Mouse (Mus musculus) macrophage (primary cell): ENCODE measurements around the gene Klhl25. TPM values are rescaled to one million over a fixed set of nuclear protein-coding genes. Genes with fewer than 3 reads are reported as not detected.

Experiments
- H3K27ac ChIP-seq: fragments of 350-480 bp; formaldehyde crosslinking; 2 replicates; pipeline ENCODE4 v1.9.0; 2021
- H3K36me3 ChIP-seq: fragments of 350-480 bp; formaldehyde crosslinking; 2 replicates; pipeline ENCODE4 v1.9.0; 2021; ENCODE audit errors: inconsistent target
- H3K4me3 ChIP-seq: fragments of 350-480 bp; formaldehyde crosslinking; 2 replicates; pipeline ENCODE4 v1.9.0; 2021; ENCODE audit errors: inconsistent target
- H3K79me2 ChIP-seq: fragments of 350-480 bp; formaldehyde crosslinking; 2 replicates; pipeline ENCODE4 v1.9.0; 2021; ENCODE audit errors: inconsistent target
- WGBS: methylation state at CpG from one replicate; pipeline ENCODE4 v1.1.7; 2026; ENCODE audit warnings: inconsistent platforms; ENCODE audit not compliant: missing documents; 5-methylcytosine and 5-hydroxymethylcytosine counted together
- polyA plus RNA-seq: library from polyadenylated mRNA; stranded (reverse); fragments of 250-400 nt; gene quantifications from 3 replicates; pipeline ENCODE4 v1.2.4, GENCODE M21; 2018; ENCODE audit warnings: inconsistent platforms
- total RNA-seq, 78 experiments: library from RNA; depleted of rRNA; stranded (reverse); fragments of 250-400 nt; gene quantifications; 1 replicate in 9 of 78; 2 replicates in 24 of 78; 3 replicates in 43 of 78; 4 replicates in 2 of 78; pipeline ENCODE4 v1.2.4; 2018; ENCODE audit warnings: inconsistent platforms in 56 of 78

Klhl25 gene
- 100 to 1,000 TPM in 5 of 26 experiments, 10 to 100 TPM in 18, 1 to 10 TPM in 3; 7.8 to 337 (median 23.7) TPM for total RNA-seq (2018; cell fraction: chromatin; rRNA removed)
- total RNA-seq (2018; cell fraction: cytosol; rRNA removed) = 10 to 100 TPM in 15 of 26 experiments, 1 to 10 TPM in 11; 6.3 to 85.8 (median 10.7) TPM
- 100 to 1,000 TPM in 5 of 26 experiments, 10 to 100 TPM in 20, 1 to 10 TPM in 1; 5.2 to 194 (median 24.0) TPM for total RNA-seq (2018; cell fraction: nucleus; rRNA removed)
- polyA plus RNA-seq = 4.5 to 9.8 TPM (median 9.4 TPM) in 3 replicates

DNA sequence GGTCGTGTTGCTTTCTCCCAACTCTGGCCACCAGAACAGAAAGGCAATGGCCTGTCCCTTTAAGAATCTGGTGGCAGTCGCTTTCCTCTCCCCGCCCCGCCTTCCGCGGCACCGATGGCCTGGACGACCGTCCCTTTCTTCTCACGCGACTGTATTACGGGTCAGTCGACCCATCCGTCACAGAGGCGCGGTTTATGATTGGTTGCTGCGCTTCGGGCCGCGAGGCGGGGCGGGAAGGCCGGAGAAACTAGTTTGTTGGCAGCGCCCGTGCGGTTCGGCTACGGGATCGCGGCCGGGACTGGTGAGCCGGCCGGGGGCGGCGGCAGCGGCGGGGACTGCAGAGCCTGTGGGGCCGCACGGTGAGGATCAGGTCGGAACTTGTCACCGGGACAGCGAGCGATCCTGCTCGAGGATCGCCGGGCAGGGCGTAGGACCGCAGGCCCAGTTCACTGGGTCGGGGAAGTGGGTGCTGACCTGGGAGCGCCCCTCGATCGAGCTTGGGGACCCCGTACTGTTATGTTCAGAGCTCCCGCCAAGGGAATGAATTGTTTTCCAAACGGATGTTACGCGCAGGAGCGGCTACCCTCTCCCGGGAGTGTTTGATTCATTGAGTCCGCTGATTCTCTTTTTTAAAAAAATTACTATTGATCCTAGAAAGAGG is at the start of gene Klhl25:
Gene Klhl25 (plus strand): TSS at position 196 of the 661 bp plus-strand sequence.
- WGBS = under 1% methylated on average over 59 of the region's 60 CpGs
- H3K27ac ChIP-seq = peak within 1 kb of the TSS; percentile 51

DNA sequence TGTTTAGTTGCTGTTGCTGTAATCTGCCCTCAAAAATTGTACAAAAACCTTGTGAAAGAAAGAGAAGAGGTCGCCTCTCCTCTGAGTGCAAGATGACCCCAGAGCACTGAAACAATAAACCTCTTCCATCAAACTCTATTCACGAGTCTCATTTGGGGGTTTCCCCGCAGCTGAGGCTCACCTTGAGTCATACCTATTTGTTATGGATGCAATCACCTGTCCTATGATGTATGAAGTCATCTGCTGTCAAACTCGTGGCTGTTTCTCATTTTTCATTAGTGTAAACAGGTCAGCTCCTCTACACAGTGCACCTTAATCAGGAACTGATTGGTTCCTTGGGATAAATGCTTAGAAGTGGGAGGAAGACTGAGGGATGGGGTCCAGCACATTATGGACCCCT is 47.6 kb upstream of the Klhl25 start:
- no peaks in the 10 kb centered on the region for H3K79me2 ChIP-seq
- no peaks in the 10 kb centered on the region for H3K36me3 ChIP-seq
- no peak overlapping the region for H3K4me3 ChIP-seq
- 91% methylated on average over 4 of the region's 4 CpGs for WGBS
- H3K27ac ChIP-seq = no peak overlapping the region

More for the DNA sequence above, at the start of gene Klhl25:
- peak within 1 kb of the TSS; percentile 89 for H3K4me3 ChIP-seq
- H3K79me2 ChIP-seq = peaks cover 44% of the 10 kb centered on the region
- H3K36me3 ChIP-seq = no peaks in the 10 kb centered on the region; the same call in 1 of the 2 replicates

DNA sequence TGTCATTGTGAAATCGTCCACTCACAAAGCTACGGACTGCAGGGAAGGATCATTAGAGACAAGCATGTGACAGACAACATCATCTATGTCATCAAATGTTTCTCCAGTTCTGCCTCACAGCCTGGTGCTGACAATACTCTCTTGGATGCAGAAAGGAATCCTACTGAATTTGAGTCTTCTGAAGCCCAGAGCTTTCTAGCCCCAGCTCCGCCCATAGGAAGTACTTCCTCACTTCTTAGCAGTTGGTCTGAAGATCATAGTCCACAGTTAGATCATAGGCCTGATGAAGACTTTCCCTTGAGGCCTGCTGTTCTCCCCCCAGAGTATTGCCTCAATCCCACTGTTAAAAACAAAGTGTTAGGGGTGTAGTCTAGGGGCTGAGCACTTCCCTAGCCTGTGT is 47.1 kb upstream of the Klhl25 start:
- no peak overlapping the region for H3K27ac ChIP-seq
- no peaks in the 10 kb centered on the region for H3K36me3 ChIP-seq
- WGBS = 97% methylated on average over 3 of the region's 3 CpGs
- no peaks in the 10 kb centered on the region for H3K79me2 ChIP-seq
- H3K4me3 ChIP-seq = no peak overlapping the region

GRCm38 (mm10) chr7:75801621-75802358 is 46.3 kb upstream of the Klhl25 start:
- Histone ChIP-seq H3K79me2 (no peaks in the 10 kb centered on the region), H3K36me3 (no peaks in the 10 kb centered on the region), H3K4me3 (no peak overlapping the region), H3K27ac (no peak overlapping the region)
- WGBS = 100% methylated on average over 4 of the region's 5 CpGs

DNA sequence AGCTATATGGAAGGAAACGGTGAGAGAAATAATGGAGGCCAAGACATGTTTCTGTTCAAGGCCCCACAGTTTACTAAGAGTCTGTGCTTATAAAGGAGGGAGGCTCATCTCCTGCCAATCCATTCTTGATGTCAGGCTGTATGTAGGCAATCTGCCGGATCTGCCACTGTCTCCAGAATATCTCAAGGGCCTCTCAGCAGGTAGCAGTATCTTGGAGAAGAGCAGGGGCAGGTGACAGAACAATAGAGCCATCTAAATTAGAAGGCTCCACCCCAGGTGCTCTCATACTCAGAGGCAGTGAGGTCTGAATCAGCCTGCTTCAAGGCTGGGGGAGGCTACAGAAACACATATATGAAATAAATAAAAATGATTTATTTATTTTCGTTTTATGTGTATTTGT is 45.2 kb upstream of the Klhl25 start:
- Histone ChIP-seq H3K4me3 (no peak overlapping the region), H3K79me2 (no peaks in the 10 kb centered on the region), H3K36me3 (no peaks in the 10 kb centered on the region), H3K27ac (no peak overlapping the region)
- 88% methylated on average over 2 of the region's 3 CpGs for WGBS

GRCm38 (mm10) chr7:75806161-75806560 is 41.9 kb upstream of the Klhl25 start:
- WGBS = 97% methylated on average over 4 of the region's 4 CpGs
- Histone ChIP-seq H3K27ac (no peak overlapping the region), H3K4me3 (no peak overlapping the region), H3K36me3 (no peaks in the 10 kb centered on the region), H3K79me2 (no peaks in the 10 kb centered on the region)

GRCm38 (mm10) chr7:75806711-75807110 is 41.4 kb upstream of the Klhl25 start:
- H3K27ac ChIP-seq = no peak overlapping the region
- no peaks in the 10 kb centered on the region for H3K79me2 ChIP-seq
- WGBS = 42% methylated on average over 4 of the region's 4 CpGs
- no peaks in the 10 kb centered on the region for H3K36me3 ChIP-seq
- H3K4me3 ChIP-seq = no peak overlapping the region

DNA sequence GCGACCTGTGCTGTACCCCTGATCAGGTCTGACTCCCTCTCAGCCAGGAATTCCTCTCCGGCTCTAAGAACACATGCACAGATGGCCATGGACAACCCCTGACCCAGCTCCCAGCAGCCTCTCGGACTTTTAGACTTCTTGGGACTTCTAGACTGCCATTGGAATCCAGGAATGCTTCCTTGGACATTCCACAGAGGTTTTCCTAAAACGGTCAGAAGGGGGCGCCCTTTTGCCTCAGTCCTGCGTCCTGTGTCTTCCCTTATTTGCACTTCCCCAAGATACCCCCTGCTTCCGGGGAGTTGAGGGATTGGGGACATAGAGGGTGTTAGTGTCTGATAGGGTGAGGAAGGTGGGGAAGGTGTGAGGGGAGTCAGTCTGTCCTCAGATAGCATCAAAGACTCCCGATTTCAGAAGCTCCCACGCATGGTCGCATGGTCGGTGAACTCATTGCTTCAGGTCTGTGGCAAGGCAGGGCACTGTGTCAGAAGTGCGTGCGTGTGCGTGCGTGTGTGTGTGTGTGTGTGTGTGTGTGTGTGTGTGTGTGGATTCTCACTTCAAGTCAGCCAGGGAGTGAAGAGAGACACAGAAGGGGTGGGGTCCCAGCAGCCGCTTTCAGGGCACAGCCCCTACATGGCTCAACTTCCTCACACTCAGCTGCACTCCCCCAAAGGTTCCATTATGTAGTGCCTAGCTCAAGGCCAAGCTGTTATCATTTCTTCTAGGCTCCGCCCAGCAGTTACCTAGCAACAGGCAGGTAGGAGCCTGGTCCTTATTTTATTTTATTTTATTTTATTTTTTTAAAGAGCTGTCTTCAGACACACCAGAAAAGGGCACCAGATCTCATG is 40.4 kb upstream of the Klhl25 start:
- Histone ChIP-seq H3K36me3 (no peaks in the 10 kb centered on the region), H3K27ac (no peak overlapping the region), H3K79me2 (no peaks in the 10 kb centered on the region), H3K4me3 (no peak overlapping the region)
- WGBS = 87% methylated on average over 17 of the region's 17 CpGs

- no peak overlapping the region for H3K27ac ChIP-seq
- no peaks in the 10 kb centered on the region for H3K36me3 ChIP-seq
- WGBS = 88% methylated on average over 7 of the region's 7 CpGs
- H3K79me2 ChIP-seq = no peaks in the 10 kb centered on the region
- no peak overlapping the region for H3K4me3 ChIP-seq
Measured at GRCm38 (mm10) chr7:75820687-75821086, 27.4 kb upstream of the Klhl25 start.

DNA sequence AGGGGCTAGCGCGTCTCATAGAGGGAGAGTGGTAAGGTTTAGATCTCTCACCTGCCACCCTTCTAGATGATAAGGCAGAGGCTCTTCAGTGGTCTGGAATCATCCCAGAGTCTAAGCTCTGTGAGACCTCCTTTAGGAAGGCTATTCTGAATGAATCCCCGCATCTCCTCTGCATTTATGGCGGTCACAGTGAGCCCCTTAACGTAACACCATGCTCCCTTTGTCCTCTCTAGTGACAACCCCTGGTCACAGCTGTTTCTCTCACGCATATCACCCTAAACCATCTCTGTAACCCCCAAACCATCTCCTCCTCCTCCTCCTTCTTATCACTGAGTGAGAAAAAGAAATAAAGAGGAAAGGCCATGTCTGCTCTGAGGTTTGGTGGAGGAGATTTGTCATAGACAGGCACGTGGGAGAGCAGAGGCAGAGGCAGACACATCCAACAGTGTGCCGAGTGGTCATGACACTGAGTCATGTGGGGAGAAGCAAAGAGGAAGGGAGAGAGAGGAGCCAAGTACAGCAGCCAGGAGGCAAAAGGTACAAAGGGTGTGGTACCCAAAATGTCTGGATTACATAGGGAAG is 25.9 kb upstream of the Klhl25 start:
- WGBS = 70% methylated on average over 8 of the region's 8 CpGs
- Histone ChIP-seq H3K4me3 (no peak overlapping the region), H3K27ac (peak overlapping the region; percentile 58)

DNA sequence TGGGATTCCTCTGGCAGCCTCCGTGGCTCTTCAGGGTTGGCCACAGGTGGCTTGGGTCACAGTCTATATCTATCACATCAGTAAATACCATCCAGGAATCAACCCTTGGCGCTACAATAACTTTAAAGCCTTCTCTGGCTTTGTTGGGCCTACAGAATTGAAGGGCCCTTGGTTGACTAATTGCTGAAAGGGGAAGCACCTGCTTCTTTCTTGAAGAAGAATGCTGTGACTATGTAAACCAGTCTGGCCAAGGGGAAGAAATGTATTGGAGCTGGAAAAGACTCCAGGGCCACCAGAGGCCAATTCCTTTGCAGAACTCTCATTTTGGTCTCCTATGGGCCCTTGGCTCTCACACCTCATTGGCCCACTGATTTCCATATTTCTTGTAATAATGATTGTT is 25.0 kb upstream of the Klhl25 start:
- H3K36me3 ChIP-seq = no peaks in the 10 kb centered on the region
- H3K79me2 ChIP-seq = no peaks in the 10 kb centered on the region
- H3K4me3 ChIP-seq = no peak overlapping the region
- 95% methylated on average over 2 of the region's 2 CpGs for WGBS
- peak overlapping the region; percentile 58 for H3K27ac ChIP-seq

More for the DNA sequence above, 25.9 kb upstream of the Klhl25 start:
- Histone ChIP-seq H3K79me2 (no peaks in the 10 kb centered on the region), H3K36me3 (no peaks in the 10 kb centered on the region)

- Histone ChIP-seq H3K36me3 (no peaks in the 10 kb centered on the region), H3K4me3 (no peak overlapping the region), H3K27ac (no peak overlapping the region), H3K79me2 (no peaks in the 10 kb centered on the region)
- 98% methylated on average over 3 of the region's 4 CpGs for WGBS
Measured at GRCm38 (mm10) chr7:75826360-75827103, 21.6 kb upstream of the Klhl25 start.

DNA sequence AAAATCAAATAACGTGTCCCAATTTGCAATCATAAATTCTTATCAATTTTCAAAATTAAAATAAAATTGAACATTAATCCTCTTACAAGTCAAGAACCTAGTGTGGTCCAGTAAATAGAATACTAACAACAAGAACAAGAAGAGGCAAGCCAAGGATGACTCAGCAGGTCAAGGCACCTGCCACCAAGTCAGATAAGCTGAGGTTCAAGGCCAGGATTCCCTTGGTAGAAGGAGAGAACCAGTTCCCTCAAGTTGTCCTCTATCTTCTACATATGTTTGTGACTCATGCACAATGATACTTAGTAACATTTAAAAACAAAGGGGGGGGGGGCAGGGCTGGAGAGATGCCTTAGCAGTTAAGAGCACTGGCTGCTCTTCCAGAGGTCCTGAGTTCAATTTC is 20.8 kb upstream of the Klhl25 start:
- Histone ChIP-seq H3K36me3 (no peaks in the 10 kb centered on the region), H3K79me2 (no peaks in the 10 kb centered on the region), H3K4me3 (no peak overlapping the region), H3K27ac (no peak overlapping the region)
- WGBS = 100% methylated on average over 1 of the region's 1 CpGs
